Mouse (Mus musculus) limb, embryonic 11.5 days (tissue): ENCODE measurements around the gene Ddx10. TPM values are rescaled to one million over a fixed set of nuclear protein-coding genes. Genes with fewer than 3 reads are reported as not detected.
"Not testable (repeated sequence)": the region's sequence is repeated elsewhere in the genome, so short reads cannot be mapped to it uniquely, and the experiment has no call there.

Experiments used
- ATAC-seq: fragments of 200-750 bp; cut with Nextera tagmentation; 2 replicates; pipeline ENCODE4 v1.8.0; 2017; ENCODE audit warnings: low read depth; ENCODE audit not compliant: insufficient number of reproducible peaks, low FRiP score, low TSS enrichment
- DNase-seq: peaks from one replicate; pipeline ENCODE4 v3.0.0-alpha.2; 2015; ENCODE audit warnings: low spot score
- H3K27ac ChIP-seq: fragments of 300-500 bp; sonication (generic); replicated peaks from 2 replicates; pipeline ENCODE4 v1.5.1; 2014; ENCODE audit warnings: low read depth, mild to moderate bottlenecking, low read length
- H3K27me3 ChIP-seq: fragments of 300-500 bp; sonication (generic); 2 replicates; pipeline ENCODE4 v1.6.1; 2014; ENCODE audit warnings: mild to moderate bottlenecking, low read length, mixed read lengths; ENCODE audit not compliant: control insufficient read depth, insufficient read depth
- H3K36me3 ChIP-seq: fragments of 300-500 bp; sonication (generic); 2 replicates; pipeline ENCODE4 v1.6.1; 2014; ENCODE audit warnings: mild to moderate bottlenecking, low read length, moderate library complexity, mixed read lengths; ENCODE audit not compliant: control insufficient read depth, insufficient read depth
- H3K4me1 ChIP-seq: fragments of 300-500 bp; sonication (generic); 2 replicates; pipeline ENCODE4 v1.6.1; 2014; ENCODE audit warnings: low read length, mixed read lengths; ENCODE audit not compliant: control insufficient read depth, insufficient read depth
- H3K4me2 ChIP-seq: fragments of 300-500 bp; sonication (generic); 2 replicates; pipeline ENCODE4 v1.6.1; 2014; ENCODE audit warnings: low read depth, mild to moderate bottlenecking, moderate library complexity; ENCODE audit not compliant: severe bottlenecking
- H3K4me3 ChIP-seq: fragments of 300-500 bp; sonication (generic); 2 replicates; pipeline ENCODE4 v1.5.1; 2014; ENCODE audit warnings: low read depth, low read length
- H3K9ac ChIP-seq: fragments of 300-500 bp; sonication (generic); 2 replicates; pipeline ENCODE4 v1.6.1; 2014; ENCODE audit warnings: mild to moderate bottlenecking, low read length
- H3K9me3 ChIP-seq: fragments of 300-500 bp; sonication (generic); 2 replicates; pipeline ENCODE4 v1.6.1; 2016; ENCODE audit warnings: low read length; ENCODE audit not compliant: control insufficient read depth
- WGBS: fragments of 180-500 bp; shearing (Covaris S2); extraction: QIAGEN DNeasy Blood & Tissue Kit; methylation state at CpG from one replicate; pipeline ENCODE4 v1.1.7; 2014; 5-methylcytosine and 5-hydroxymethylcytosine counted together
- polyA plus RNA-seq: library from polyadenylated mRNA; unstranded; fragments of >200 nt; fragmentation: Nextera tagmentation; extraction: Ambion mirVana; gene quantifications from 2 replicates; pipeline ENCODE4 v1.2.1, GENCODE M21; 2014

The Ddx10 gene
- polyA plus RNA-seq, 1 experiment from 2014 or later = 34.0 TPM

DNA sequence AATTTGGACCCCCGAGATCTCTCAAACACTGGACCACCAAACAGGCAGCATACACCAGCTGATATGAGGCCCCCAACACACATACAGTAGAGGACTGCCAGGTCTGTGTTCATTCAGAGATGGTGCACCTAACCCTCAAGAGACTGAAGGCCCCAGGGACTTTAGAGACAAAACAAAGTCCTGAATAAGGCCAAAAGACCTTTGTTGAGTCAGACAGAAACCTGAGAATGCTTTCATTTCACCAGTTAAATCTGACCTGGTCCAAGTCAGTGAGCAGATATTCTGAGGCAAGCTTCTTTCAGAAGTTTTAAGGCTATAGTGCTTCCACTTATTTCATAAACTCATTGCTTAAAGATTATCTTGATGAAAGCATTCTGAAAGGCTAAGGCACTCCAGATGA lies 105.4 kb downstream of the Ddx10 start:
- 85% methylated on average over 1 of the region's 1 CpGs for WGBS
- H3K4me1 ChIP-seq, DNase-seq, H3K4me2 ChIP-seq, ATAC-seq, H3K27ac ChIP-seq, H3K36me3 ChIP-seq, H3K9me3 ChIP-seq, H3K27me3 ChIP-seq, H3K9ac ChIP-seq, H3K4me3 ChIP-seq: not testable (repeated sequence)

- Histone ChIP-seq H3K36me3 (no peaks in the 10 kb centered on the region), H3K4me3 (no peak overlapping the region), H3K4me2 (no peak overlapping the region), H3K9ac (no peak overlapping the region), H3K4me1 (no peaks in the 10 kb centered on the region), H3K27me3 (no peaks in the 10 kb centered on the region), H3K27ac (no peak overlapping the region), H3K9me3 (no peaks in the 10 kb centered on the region)
- WGBS = 88% methylated on average over 8 of the region's 8 CpGs
- no peak for ATAC-seq
- DNase-seq = no peak
Measured at GRCm38 (mm10) chr9:53140610-53141165, 107.2 kb downstream of the Ddx10 start.

GRCm38 (mm10) chr9:53132826-53133225 lies 115.0 kb downstream of the Ddx10 start:
- no peaks in the 10 kb centered on the region for H3K4me1 ChIP-seq
- WGBS = 95% methylated on average over 1 of the region's 1 CpGs
- H3K4me3 ChIP-seq = no peak overlapping the region
- H3K36me3 ChIP-seq = no peaks in the 10 kb centered on the region
- H3K9ac ChIP-seq = no peak overlapping the region
- no peak for ATAC-seq
- H3K27me3 ChIP-seq = no peaks in the 10 kb centered on the region
- H3K9me3 ChIP-seq = no peaks in the 10 kb centered on the region
- no peak overlapping the region for H3K4me2 ChIP-seq
- no peak for DNase-seq
- no peak overlapping the region for H3K27ac ChIP-seq

DNA sequence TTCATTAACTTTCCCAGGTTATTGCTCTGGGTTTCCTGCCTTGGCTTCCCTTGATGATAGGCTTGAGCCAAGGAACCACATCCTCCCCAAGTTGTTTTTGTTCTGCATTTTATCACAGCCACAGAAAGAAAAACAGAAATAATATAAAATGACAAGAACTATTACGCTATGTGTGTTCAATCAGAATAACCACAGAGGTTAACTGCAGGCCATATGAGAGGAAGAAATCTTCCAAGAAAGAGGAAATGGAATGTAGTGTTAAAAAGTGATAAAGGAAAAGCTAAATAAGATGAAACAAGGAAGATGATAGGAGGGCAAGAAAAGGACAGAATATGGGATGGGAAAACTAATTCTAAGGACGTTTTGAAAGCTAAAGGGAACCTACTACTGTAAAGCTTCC lies 117.4 kb downstream of the Ddx10 start:
- no peak overlapping the region for H3K4me3 ChIP-seq
- H3K27ac ChIP-seq = no peak overlapping the region
- H3K36me3 ChIP-seq = no peaks in the 10 kb centered on the region
- no peak overlapping the region for H3K9ac ChIP-seq
- no peak overlapping the region for H3K4me2 ChIP-seq
- ATAC-seq (no peak), DNase-seq (no peak)
- WGBS = 87% methylated on average over 2 of the region's 2 CpGs
- H3K9me3 ChIP-seq = no peaks in the 10 kb centered on the region
- no peaks in the 10 kb centered on the region for H3K4me1 ChIP-seq
- H3K27me3 ChIP-seq = no peaks in the 10 kb centered on the region

DNA sequence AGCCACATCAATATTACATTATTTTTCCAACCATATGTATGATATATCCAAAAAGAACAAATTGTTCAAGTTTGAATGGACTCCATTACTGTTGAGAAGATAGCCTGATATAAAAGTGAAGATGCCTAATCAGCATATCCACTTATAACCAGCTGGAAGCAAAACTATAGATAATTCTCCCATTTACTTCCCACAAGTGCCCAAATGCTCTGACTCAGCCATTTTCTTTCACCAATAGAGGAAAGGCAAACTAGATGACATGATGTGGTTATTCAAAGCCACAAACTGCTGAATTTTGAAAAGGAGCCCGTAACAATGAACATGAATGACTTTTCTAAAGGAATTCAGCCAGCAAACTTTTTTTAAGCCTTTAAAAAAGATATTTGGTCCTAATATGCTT lies 146.8 kb downstream of the Ddx10 start:
- no peak for ATAC-seq

GRCm38 (mm10) chr9:53095319-53096165 lies 152.3 kb downstream of the Ddx10 start:
- H3K9ac ChIP-seq = no peak overlapping the region
- H3K4me1 ChIP-seq = no peaks in the 10 kb centered on the region
- no peak overlapping the region for H3K4me3 ChIP-seq
- no peaks in the 10 kb centered on the region for H3K36me3 ChIP-seq
- H3K27me3 ChIP-seq = no peaks in the 10 kb centered on the region
- no peak for DNase-seq
- H3K4me2 ChIP-seq = no peak overlapping the region
- H3K9me3 ChIP-seq = no peaks in the 10 kb centered on the region
- H3K27ac ChIP-seq = no peak overlapping the region
- ATAC-seq = no peak
- WGBS = 88% methylated on average over 5 of the region's 5 CpGs

More for the DNA sequence above, 146.8 kb downstream of the Ddx10 start:
- Histone ChIP-seq H3K4me3 (no peak overlapping the region), H3K27me3 (no peaks in the 10 kb centered on the region), H3K27ac (no peak overlapping the region), H3K9ac (no peak overlapping the region), H3K4me1 (no peaks in the 10 kb centered on the region), H3K36me3 (no peaks in the 10 kb centered on the region), H3K4me2 (no peak overlapping the region), H3K9me3 (no peaks in the 10 kb centered on the region)
- no peak for DNase-seq
- 90% methylated on average over 1 of the region's 1 CpGs for WGBS

- H3K9ac ChIP-seq = no peak overlapping the region
- H3K9me3 ChIP-seq = no peaks in the 10 kb centered on the region
- H3K27ac ChIP-seq = no peak overlapping the region
- no peak overlapping the region for H3K4me2 ChIP-seq
- H3K4me1 ChIP-seq = no peaks in the 10 kb centered on the region
- H3K4me3 ChIP-seq = no peak overlapping the region
- 95% methylated on average over 7 of the region's 7 CpGs for WGBS
- H3K36me3 ChIP-seq = no peaks in the 10 kb centered on the region
- no peak for DNase-seq
- H3K27me3 ChIP-seq = no peaks in the 10 kb centered on the region
- ATAC-seq = no peak
Measured at GRCm38 (mm10) chr9:53094536-53094935, 153.3 kb downstream of the Ddx10 start.

- Histone ChIP-seq H3K27ac (no peak overlapping the region), H3K4me1 (no peaks in the 10 kb centered on the region), H3K4me3 (no peak overlapping the region), H3K4me2 (no peak overlapping the region), H3K9ac (no peak overlapping the region), H3K36me3 (no peaks in the 10 kb centered on the region), H3K27me3 (no peaks in the 10 kb centered on the region), H3K9me3 (no peaks in the 10 kb centered on the region)
- 88% methylated on average over 3 of the region's 3 CpGs for WGBS
- no peak for DNase-seq
- no peak for ATAC-seq
Measured at GRCm38 (mm10) chr9:53077626-53078025, 170.2 kb downstream of the Ddx10 start.
